Mouse (Mus musculus) right cerebral cortex, adult 2 months (tissue): Measurements from ENCODE around the gene Tigd2.
A peak's percentile ranks its signal among the peaks of the same experiment; 100 is the strongest.
"Not testable (repeated sequence)": the region's sequence is repeated elsewhere in the genome, so short reads cannot be mapped to it uniquely, and the experiment has no call there.

Experiments
- DNase-seq, 2 experiments: peaks; one replicate each; pipeline ENCODE4 v3.0.0; 2021 to 2022; ENCODE audit warnings: low spot score in 2 of 2

The Tigd2 gene

GRCm38 (mm10) chr6:59208685-59209298, at the start of gene Tigd2:
Gene Tigd2, plus strand, starts transcription at chr6:59208870.
- DNase-seq, result peak; percentile 93

DNA sequence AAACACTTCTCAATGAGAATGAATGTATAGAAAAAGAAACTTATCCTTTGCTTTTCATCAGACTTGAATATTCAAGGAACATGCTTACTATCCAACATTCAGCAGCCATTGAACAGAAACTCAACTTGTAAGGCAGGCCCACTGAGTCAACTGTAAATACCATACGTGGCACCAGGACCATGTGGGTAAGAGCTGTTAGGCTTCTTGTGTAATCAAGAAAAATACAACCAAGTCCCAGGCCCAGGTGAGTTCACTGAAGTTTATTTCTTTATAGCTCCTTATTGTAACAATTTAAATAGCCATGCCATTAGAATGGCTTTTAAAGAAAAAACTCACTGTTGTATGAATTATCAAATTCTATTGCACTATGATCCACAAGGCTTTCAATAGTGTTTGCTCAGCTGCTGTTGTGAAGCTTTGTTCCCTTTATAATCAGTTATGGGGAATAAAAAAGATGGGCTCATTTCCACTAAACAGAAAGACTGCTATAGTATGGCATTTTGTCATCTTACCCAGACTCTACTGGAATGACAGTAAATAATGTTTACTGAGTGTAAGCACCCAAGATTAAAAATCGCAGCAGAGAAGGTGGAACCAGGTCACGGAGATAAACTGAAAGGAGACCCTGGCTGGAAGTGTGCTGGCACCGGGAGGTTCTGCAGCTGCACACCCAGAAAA, 46.7 kb upstream of the Tigd2 start:
- no peak for DNase-seq

DNA sequence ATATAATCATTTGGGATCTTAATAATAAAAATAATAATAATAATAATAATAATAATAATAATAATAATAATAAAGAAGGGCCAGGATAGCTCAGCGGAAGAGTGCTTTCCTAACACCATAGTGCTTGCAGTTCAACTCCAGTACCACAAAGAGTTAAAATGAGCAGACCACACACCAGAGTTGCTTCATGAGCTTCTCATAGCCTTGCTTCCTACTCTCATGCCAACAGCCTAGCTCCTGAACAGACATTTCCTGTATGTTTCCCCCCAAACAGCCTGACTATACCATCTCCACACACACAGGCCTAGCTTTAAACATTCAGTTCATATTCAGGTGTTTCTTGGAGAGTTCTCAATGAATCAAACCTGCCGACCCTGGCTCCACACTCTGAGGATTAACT, 45.8 kb upstream of the Tigd2 start:
- DNase-seq, result no peak

DNA sequence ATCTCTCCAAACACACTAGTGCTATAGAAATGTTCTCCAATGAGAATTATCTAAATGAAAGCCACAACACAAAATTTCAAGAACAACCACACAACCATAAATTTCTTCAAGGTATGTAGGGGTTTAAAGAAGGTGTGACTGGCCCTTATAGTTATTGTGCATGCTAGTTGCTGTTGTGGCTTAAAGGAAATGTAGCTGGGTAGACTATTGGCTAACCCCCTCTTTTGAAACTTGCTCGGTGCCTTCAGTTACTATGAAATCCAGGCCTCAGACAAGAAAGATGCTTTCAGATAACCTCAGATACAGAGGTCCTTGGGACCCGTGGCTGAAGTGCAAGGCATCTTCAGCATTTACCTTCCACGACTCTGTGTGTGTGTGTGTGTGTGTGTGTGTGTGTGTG, 45.3 kb upstream of the Tigd2 start:
- DNase-seq, result no peak

DNA sequence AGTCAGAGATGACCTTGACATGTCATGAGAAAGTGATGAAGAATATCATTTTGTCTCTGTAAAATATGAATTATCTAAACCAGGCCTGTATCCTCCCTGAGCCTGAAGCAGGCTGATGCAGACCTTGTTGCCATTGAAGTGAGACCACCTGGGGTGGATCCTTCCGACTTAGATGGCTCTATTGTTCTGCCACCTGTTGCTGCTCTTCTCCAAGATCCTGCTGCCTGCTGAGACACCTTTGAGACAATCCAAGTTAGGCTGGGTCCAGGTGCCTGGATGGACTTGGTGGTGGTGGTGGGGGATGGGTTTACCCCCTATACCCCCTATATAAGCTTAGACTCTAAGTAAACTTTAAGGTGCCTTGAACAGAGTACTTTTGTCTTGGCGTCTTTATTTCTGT, 39.7 kb upstream of the Tigd2 start:
- no peak for DNase-seq

GRCm38 (mm10) chr6:59171230-59171629, 37.4 kb upstream of the Tigd2 start:
- DNase-seq, result no peak

GRCm38 (mm10) chr6:59173940-59174339, 34.7 kb upstream of the Tigd2 start:
- DNase-seq, result no peak

- DNase-seq, result no peak
Observed at GRCm38 (mm10) chr6:59178051-59178450, 30.6 kb upstream of the Tigd2 start.

DNA sequence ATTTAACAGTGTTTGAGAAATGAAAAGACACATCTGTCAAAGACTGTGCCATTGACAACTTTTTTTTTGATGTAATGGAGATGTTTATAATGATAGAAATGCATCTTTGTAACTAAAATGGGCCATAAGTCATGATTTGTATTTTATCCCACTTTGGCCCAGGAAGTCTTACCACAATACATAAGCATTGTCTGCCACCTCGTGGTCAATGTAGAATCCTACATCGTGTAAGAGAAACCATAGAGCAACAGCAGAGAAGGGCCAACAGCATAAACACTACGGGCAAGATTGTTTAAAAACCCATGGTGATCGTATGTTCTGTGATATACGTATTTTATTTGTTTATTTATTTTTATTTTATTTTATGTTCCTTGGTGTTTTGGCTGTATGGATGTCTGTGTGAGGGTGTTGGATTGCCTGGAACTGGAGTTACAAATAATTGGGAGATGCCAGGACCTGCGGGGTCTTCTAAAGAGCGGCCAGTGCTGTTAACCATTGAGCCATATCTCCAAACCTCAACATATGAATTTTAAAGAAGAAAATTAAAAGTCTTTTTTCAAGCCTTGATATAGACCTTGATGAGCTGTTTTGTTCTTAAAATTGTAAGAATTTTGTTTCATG, 28.2 kb upstream of the Tigd2 start:
- peak; percentile 76 to 85 for DNase-seq

DNA sequence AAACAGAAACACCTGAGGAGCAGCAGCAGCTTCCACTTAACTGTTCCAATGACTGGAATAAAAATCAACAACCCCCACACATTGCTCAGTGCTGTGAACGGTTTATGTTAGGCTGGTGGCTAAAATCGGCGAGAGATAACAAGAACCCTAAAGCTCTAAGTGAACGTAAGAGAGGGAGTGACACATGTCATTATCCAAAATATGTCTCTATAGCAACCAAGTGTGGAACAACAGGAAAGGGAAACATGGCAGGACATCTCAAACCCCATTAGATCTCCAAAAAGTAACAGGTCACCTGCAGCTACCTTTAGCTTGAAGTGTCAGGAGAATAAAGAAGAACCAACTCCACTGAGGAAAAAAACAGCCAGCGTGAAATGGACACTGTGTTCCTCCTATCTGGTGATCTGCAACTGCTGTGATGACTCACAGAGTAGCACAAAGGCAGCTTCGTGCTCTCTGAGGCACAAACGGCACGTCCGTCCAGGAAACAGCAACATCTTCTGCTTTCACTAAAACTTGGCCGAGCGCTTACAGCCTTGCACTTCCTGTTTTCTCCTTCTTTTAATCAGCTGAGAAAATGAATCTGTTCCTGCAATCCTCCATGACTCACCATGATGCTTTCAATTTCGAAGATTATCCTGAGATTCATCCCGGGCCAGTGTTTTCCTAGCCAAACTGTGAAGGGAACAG, 23.5 kb upstream of the Tigd2 start:
- DNase-seq, result peak; percentile 13 to 20

GRCm38 (mm10) chr6:59190006-59190405, 18.7 kb upstream of the Tigd2 start:
- DNase-seq, result no peak

- DNase-seq, result not testable (repeated sequence)
Observed at GRCm38 (mm10) chr6:59194518-59194917, 14.2 kb upstream of the Tigd2 start.

GRCm38 (mm10) chr6:59195849-59196635, 12.6 kb upstream of the Tigd2 start:
- no peak for DNase-seq

DNA sequence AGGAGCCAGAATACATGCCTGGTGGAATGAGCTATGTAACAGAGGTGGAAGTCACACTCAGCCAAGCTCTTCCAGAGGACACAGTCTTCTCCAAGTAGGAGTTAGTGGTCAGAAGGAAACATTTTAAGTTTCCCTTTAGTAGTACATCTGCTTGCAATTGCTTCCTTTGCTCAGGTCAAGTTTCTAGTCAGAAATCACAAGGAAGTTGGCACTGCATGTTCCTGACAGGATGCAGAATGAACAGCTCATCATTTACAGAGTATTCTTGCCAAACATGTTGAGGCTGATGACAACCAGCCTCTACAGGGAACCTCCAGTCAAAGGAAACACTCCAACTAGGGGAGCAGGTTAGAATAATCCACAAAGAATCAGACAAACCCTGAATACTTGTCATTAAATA, 11.9 kb upstream of the Tigd2 start:
- DNase-seq, result no peak

DNA sequence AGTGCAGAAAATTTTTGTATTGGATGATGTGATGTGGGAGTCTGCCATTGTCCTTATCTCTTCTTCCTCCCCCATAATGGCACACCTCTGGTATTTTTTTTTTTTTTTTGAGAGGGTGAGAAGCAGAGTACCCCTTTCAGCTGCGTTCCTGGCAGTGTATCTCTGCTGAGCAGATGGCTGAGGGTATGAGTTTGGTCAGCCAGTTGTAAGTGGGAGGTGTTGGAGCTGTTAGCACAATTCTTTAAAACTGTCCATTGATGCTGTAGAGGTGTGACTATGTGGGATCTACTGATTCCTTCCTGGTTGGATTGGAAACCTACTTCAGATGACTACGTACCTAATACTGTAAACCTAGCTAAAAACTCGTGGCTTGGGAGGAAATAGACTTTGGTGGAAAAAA, 10.3 kb upstream of the Tigd2 start:
- no peak for DNase-seq

DNA sequence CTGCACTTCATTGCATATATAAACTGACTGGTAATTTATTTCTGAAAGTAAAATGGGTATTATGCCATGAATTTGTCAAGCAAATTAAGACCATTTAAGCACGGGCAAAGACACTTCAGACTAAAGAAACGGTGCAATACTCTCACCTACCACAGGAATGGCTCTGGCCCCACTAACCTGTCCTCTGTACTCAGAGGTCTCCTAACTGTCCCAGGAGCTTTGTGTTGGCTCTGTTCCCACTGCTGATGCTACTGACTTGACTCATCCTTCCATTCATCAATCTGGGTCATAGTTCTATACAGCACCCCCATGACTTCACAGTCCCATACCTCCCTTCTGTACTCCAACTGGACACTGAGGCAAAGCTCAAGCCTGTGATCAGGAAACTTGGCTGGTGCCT, 9.6 kb upstream of the Tigd2 start:
- no peak for DNase-seq

DNA sequence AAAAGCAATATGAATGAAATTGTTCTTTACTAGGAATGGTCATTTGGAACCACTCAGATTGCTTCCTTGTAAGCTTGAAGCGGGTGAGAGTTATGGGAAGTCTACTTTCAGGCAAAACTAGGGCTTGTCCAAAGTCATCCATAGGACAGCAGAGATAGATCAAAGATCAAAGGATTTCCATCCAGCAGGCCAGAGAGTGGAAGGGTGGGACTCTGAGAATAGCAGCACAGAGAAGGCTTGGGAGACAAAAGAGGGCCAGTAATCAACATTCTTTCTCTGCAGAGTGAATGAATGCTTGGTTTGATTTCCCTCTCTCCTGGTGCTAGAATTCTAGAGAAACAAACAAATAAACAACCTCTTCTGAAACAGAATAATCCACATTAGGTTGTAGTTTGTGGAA, 1.1 kb upstream of the Tigd2 start:
- no peak for DNase-seq

- peak; percentile 50 to 58 for DNase-seq
Observed at GRCm38 (mm10) chr6:59209299-59209707, 633 bp downstream of the Tigd2 start.

DNA sequence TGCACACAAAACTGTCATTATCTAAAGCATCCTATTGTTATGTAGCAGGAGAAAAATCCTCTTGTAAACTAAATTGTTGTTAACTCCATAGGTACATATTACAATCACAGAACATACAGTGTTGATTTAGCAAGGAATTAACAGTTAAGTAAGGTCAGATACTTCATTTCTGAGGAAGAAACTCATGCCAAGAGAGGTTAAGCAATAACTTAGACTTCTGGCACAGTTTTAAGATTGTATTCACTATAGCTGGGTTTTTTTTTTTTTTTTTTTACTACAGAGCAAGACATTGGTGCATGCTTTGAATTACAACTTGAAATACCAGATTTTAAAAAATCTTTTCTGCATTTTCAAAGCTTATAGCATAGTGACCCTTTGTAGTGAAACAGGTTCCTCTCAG, 24.5 kb downstream of the Tigd2 start:
- DNase-seq, result no peak

GRCm38 (mm10) chr6:59233651-59234050, 25.0 kb downstream of the Tigd2 start:
- DNase-seq, result no peak

DNA sequence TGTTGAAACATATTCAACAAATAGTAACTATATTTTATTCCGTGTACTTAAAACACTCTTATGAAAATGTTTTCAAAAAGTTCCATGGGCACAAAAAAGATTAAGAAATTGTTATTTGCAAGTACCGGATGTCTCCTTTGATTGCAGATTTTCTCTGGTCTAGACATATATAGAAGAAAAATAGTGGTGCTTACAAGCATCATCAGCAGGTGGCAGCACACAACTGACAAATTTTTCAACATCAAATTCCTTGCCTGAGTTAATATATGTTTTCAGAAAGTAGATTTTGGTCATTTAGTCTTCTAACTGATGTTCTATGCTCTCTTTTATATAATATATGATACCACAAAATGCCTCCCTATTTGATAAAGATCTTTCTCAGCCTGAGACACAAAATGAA, 41.0 kb downstream of the Tigd2 start:
- peak; percentile 75 to 77 for DNase-seq

- DNase-seq, result no peak
Observed at GRCm38 (mm10) chr6:59250536-59250935, 41.9 kb downstream of the Tigd2 start.
